Mouse (Mus musculus): ENCODE results near the gene Rab27a.

The Rab27a gene

DNA sequence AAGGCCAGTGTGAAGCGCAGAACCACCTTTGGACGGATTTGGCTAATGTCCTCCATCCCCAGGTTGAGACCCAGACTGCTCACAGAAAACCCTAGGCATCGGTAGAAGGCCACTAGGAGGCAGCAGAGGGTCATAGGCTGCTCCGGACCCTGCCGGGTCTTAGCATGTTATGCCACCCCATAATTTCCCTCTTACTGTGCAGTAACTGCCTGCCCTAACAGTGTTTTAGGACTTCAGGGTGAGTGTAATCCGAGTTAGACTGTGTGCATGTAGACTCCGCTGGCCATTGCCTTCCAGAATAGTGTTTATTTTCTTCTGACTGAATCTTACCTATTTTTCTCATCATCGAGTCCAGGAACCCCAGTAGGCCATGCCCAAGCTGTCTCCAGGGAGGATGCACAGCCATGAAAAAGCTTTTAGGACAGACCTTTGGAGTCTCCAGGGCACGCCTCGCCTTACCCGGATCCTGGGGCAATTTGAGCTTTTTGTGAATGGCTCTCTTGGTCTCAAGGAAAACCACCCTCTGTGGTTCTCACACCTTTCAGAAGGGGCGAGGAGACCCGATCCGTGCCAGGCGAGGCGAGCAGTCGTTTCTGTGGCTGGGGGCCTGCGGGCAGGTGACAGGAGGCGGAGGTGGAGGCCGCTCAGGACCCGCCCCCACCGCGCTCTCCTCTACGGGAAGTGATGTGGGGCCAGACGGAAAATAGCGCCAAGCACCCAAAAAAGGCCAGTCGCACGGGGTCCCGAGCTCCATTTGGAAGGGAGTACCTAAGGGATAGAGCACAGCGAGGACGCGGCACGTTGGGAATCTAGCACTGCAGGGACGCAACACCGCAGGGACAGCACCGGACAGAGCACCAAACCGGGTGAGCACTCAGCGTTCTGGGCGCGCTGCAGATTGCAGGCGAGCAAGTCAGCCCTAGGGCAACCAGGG, at the start of gene Rab27a:
TSS of gene Rab27a (plus strand) at position 709 of the 934 bp plus-strand sequence.
- DNase-seq (ENCODE audit: low spot score): peak; percentile 91

DNA sequence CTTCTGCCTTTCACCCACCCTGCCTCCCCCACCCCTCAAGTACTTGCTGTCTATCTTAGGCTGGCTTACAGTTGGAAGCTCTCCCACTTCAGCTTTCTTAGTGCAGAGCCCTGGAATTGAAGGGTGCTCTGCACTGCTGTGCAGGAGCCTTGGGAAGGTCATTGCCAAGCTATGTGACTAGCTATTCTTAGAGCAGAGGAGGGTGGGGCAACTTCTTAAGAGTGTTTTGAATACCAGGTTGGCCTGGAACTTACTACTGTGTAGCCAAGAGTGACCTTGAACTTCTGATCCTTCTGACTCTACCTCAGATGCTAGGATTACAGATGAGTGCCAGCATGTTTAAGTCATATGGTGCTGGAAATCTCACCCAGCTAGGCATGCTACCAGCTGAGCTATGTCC, 48.5 kb upstream of the Rab27a start:
- no peak for DNase-seq (ENCODE audit: low spot score)

DNA sequence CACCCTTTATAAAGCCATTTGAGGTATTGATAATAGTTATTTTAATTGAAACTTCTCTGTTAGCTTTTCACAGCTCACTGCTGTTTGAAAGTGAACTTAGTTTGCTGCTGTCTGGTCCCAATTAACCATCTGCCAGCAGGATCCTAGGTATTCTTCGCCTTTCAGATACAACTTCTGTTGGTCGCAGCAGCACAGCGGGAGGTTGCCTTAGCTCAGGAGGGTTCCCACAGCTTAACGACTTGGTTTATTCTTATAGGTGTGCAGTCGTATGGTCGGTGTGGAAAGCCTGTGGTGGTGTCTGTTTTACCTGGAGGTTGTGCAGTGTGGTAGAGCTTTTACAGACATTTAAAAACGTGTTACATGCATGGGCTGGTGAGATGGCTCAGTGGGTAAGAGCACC, 47.8 kb upstream of the Rab27a start:
- DNase-seq (ENCODE audit: low spot score): no peak

DNA sequence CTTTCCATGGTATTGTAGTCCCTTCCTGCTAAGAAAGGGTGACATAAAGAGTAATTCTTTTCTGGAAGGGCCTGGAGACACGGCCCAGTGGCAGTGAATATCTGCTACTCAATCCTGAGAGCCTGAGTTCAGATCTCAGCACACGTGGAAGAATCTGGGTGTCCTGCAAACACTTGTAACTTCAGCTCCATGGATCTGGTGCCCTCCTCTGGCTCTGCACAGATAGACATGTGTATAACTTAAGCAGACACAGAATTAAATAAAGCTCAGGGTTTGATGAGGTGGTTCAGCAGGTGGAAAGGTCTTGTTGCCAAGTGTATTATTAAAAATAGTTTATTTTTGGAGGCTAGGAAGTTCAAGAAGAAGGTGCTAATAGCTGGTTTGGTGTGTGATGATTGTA, 44.2 kb upstream of the Rab27a start:
- DNase-seq (ENCODE audit: low spot score): no peak

DNA sequence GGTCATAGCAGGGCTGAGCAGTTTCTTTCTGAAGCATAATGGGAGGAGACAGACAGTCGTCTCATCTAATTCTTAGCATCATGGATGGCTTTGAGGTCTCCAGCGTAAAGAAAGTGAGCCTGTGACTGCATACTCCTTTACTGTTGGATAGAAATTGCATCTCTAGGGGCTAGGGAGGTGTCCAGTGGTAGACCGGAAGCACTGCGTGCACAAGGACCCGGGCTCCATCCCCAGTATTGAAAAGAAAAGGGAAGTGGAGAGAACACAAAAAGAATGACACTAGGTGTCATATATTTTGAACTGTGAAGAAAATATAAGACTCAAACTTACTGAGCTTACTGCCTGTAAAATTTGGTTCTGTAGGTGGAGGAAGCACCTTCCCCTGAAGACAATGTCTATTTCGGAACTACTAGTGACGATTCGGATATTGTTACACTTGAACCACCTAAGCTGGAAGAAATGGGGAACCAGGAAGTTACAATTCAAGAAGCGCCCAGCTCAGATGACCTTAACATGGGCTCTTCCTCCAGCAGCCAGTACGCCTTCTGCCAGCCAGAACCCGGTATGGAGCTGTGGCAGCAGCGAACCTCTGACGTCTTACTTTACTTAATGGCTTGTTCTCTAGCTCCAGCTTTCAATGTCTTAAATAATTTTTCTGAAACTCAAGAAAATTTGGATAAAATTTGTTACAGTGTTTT, 43.2 kb upstream of the Rab27a start:
- DNase-seq (ENCODE audit: low spot score): no peak

DNA sequence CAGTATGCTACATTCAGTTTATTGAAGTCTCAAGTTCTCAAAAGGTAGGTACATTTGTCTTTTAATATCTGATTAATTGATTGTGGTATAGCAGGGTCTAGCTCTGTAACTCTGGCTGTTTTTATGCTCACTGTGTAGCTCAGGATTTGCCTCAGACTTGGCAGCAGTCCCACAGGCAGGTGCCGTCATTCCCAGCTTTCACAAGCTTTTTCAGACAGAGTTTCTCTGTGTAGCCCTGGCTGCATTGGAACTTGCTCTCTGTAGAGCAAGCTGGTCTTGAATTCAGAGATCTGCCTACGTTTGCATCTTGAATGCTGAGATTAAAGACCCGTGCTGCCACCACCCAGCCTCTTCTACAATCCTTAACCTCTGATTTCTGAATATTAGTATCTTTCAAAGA, 42.5 kb upstream of the Rab27a start:
- no peak for DNase-seq (ENCODE audit: low spot score)

DNA sequence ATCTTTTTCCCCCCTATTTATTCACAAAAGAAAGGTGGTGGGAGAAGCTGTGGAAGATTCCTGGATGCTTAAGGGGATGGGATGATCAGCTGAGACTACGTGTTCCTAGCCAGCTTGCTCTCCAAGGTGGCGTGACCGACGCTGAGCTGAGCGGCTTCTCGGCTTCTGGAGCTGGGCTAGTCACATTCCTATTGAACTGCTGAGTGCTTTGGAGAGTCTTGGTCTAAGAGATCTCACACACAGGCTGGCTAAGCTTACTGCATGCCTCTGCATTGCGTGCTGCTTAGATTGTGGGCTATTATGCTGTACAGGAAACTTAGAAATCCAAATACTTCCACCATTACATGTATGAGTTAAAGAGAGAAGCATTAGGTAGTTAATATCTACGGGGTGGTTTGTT, 40.6 kb upstream of the Rab27a start:
- no peak for DNase-seq (ENCODE audit: low spot score)

DNA sequence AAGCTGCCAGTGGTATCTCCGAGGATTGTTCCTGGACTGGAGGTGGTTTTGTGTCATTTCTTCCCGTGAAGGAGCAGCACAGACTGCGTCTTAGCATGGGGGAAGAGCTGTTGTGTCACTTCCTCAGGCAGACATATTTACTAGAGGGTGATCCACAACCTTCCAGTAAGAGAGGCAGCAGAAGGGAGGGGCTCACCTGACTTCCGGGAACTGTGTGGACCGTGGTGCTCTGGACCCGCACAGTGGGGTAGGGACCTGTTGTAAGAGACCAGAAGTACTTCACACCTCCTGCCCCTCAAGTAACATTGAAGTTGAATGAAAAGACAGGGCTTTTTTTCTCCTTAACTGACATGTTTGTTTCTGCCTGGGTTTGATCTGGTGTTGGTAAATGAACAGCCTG, 39.5 kb upstream of the Rab27a start:
- no peak for DNase-seq (ENCODE audit: low spot score)

DNA sequence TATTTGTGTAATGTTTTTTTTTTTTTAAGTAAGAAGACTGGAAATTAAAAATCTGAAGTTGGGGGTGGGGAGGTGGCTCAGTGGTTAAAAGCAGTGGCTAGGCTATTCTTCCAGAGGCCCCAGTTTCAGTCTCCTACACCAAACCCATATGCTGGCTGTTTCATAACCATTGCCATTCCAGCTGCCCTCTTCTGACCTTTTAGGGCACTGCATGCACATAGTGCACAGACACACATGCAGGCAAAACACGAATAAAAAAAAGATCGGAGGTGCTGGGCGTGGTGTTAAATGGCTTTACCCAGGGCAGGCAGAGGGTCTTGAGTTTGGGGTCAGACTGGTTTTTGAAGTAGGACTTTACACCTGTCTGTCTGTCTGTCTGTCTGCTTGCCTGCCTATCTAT, 38.5 kb upstream of the Rab27a start:
- DNase-seq (ENCODE audit: low spot score): no peak

DNA sequence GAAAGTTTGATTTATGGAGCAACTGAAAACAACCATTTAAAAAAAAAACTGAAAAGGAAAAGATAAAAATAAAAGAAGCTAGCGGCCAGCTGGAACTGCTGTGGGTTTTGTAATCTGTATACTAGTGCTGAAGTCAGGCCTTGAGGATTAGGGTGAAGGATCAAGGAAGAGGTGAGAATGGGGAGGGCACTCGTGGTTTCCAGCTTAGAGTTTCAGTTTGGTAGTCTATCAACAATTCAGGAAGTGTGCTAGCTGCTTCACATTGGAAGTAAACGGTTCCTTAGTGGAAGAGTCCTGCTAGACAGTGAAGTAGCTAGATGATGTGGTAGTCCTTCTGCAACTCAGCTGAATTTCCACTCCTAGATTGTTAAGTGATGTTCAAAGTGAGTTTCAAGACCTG, 36.3 kb upstream of the Rab27a start:
- DNase-seq (ENCODE audit: low spot score): no peak

DNA sequence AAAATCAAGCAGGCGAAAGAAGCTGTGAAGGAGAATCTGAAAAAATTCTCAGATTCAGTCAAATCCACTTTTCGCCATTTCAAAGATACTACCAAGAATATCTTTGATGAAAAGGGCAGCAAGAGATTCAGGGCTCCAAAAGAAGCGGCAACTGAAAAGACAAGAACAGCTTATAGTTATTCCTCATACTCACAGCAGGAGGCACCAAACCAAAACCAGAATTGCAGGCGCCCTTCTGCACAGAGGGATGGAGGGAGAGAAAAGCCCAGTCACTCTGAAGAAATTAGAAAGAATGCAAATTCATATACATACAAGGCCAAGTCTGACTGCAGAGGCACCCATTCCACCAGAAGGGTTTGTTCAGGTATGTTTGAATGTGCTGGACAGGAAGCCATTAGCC, 32.0 kb upstream of the Rab27a start:
- DNase-seq (ENCODE audit: low spot score): no peak

DNA sequence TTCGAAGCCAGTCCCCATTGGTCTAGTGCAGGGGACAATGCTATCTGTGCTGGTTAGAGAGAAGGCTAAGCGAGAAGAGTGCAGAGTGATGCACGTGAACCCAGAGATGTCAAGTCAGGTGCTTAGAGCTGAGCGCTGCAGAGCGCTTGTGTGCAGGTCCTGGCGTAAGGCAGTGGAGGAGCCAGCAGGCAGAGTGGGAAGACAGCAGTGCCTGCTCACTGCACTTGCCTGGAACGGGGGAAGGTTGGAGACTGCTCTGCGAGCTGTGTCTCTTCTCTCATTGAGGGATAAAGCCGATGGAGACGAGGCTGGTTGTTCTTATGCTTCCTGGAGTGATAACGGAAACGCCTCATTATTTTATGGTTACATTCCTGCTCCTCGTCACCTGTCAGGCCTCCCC, 29.9 kb upstream of the Rab27a start:
- DNase-seq (ENCODE audit: low spot score): no peak

DNA sequence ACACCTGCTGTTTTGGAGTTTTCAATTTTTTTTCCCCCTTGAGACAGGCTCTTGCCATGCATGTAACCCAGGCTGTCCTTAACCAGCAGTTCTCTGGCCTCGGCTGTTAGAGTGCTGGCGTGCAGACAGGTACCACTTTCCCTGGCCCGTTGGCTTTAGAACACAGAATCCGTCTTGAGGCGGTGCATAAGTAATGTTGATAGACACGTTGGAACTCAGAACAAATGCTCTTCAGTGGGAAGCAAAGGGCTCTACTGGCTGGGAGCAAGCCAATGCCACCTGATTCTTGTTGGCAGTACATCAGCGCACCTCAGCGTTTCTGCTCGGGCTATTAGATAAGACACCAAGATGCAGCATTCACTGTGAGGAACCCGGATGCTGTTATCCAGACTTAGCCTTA, 24.8 kb upstream of the Rab27a start:
- no peak for DNase-seq (ENCODE audit: low spot score)

DNA sequence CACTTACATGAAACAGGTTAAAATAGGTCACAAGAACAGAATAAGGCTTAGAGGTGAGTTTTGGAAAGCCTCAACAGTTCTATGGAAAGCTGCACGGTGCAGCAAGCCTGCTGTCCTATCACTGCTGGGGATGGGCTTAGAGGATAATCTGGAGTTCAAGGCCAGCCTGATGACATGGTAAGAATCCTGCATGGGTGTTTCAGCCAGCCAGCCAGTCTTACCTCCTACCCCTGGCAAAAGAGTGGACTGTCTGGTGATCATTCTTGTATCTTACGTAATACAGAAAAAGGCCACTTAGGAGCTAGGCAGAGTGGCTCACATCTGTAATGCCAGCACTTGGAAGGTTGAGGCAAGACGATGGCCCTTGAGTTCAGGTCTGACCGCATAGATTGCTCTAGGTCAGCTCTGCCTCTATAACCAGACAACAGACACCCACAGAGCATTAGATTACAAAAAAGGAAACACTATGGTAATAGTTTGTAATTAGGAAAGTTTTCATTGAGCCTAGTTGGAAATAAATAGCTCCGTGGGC, 24.0 kb upstream of the Rab27a start:
- no peak for DNase-seq (ENCODE audit: low spot score)

DNA sequence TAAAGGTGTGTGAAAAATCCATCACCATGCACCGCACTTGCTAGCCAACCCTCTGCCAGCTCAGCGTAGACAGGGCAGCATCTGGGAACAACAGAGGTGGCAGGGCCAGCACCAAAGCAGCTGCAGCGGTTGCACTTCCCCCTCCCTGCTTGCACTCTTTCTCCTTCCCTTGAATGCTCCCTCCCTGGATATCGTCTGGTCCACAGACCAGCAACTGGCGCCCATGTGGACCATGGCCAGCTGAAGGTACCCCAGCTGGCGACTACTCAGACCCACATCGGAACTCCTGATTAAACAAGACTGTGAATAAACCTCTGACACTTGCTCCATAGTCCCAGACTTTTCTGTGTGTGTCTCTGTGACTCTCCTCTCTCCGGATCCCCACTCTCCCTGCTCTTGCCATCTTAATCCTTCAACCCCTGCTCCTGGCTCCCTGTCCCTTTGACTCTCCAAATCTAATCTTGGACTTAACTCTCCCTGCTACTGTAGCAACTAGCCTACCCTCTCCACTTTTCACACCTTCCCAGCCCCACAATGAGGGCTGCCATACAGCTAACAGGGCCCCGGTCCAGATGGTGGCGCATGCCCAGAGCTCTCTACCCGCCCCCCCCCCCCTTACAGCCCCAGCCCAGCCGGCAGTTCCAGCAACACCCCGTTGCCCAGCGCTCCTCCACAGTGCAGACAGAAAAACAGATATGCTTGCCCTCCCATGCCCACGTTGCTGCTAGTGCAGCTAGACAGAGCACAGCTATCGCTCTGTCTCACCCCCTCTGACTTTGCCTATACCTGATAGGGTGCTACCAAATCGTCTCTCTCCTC, 18.6 kb upstream of the Rab27a start:
- peak; percentile 37 for DNase-seq (ENCODE audit: low spot score)

DNA sequence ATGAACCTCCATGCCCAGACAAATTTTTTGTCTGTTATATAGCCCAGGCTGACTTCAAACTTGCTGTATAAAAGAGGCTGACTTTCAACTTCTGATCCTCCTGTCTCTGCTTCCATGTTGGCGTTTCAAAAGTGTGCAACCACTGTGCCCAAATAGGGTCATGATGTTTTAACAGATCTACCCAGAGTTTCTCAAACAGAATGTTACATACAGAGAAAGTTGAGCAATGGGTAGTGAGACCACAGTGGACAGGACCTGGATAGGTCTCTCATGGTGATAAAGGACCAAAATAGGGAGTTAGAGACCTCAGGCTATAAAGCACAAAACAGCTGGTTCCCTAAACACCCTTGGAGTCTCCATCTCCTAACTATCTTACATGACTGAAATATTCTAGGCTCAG, 14.2 kb upstream of the Rab27a start:
- no peak for DNase-seq (ENCODE audit: low spot score)

DNA sequence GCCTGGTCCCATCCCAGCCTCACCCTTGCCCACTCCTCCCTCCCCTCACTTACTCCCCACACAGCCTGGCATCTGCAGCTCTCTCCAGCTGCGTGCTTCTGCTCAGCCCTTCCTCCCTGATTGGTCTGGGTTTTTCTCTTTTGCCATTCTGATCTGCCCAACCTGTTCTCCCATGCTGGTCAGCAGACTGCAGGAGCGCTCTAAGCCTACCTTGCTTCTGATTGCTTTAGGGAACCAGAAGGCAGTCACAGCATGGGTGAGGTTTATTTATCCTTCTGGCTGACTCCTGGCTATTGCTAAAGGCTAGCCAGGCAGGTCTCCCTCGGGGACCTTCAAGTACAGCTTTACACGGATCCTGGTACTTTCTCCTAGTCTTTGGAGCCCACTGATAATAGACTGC, 13.2 kb upstream of the Rab27a start:
- DNase-seq (ENCODE audit: low spot score): no peak

DNA sequence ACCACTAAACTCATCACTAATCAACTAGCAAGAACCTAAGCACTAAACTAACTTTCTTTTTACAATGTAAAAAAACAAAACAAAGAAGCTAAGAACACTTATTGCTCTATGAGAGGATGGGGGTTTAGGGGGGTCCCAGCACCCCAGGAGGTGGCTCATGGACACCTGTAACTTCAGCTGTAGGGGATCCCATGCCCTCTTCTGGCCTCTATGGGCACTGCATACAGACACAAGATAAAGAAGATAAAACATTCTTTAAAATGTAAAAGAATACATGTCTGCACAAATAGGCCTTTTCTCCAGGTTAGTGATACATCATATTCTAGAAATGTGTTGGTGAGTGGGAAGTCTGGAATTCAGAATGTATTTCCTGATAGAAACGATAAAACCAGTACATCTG, 11.2 kb upstream of the Rab27a start:
- DNase-seq (ENCODE audit: low spot score): no peak

DNA sequence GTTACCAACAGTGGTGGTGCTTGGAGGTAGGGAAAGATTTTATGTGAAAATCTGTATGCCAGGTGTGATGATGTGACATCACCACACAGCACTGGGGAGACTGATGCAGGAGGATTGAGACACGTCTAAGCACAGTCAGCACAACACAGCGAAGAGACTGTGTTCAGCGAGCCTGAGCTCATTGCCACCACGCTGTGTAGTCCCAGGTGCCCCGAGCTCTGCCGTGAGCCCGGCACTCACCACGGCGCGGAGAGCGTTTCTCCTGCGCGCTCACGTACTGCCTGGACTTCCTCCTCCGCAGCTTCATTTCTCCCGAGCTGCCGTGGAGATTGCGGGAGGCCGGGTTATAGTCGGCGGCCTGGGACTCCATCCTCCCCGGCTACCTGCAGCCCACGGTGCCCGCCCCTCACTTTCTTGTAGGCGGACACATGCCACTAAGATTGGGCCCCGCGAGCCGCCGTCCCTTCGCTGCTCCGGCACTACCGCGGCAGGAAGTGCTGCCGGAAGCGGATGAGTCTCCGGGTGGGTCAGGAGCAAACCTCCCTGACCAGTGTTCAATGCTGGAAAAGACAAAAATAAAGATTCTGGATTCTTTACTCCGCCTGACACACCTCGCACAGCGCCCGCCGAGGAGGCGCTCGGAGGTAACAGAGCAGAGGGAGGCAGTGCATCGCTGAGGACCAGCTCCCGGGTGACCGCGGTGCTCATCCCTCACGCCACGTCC, 5.3 kb upstream of the Rab27a start:
- DNase-seq (ENCODE audit: low spot score): peak; percentile 94

DNA sequence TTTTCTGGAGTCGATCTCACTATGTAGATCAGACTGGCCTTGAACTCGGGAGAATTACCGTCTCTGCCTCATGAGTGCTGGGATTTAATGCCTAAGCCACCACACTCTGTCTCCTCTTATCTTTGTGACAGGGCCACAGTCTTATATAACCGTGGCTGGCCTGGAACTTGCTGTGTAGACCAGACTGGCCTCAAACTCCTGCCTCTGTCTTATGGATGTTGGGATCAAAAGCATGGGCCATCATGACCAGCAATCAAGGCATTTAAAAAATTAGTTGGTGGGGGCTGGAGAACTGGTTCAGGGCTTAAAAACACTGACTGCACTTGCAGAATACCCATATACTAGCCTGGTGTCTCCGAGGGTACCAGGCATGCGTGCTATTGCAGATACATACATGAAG, 4.6 kb upstream of the Rab27a start, which contains the start of gene Pigb:
TSS of gene Pigb (minus strand) at position 299 of the 400 bp plus-strand sequence.
- no peak for DNase-seq (ENCODE audit: low spot score)

DNA sequence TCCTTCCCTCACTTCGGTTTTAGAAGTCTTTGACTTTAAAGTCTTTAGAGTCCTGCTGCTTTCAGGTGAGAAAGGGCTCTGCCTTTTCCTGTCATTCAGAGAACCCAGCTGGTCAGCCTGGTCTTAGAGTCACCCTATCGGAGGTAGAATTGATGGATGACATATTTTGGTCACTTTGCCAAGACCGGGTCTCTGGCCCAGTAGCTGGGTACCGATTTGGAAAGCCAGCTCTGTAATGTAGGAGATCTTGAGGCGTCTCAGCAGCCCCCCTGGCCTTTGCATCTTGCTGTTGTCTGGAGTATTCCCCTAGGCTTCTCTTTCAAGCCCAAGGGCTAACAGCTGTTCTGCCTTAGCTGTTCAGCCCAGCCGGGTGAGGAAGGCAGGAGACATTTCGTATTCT, 550 bp downstream of the Rab27a start:
- DNase-seq (ENCODE audit: low spot score): peak; percentile 18

DNA sequence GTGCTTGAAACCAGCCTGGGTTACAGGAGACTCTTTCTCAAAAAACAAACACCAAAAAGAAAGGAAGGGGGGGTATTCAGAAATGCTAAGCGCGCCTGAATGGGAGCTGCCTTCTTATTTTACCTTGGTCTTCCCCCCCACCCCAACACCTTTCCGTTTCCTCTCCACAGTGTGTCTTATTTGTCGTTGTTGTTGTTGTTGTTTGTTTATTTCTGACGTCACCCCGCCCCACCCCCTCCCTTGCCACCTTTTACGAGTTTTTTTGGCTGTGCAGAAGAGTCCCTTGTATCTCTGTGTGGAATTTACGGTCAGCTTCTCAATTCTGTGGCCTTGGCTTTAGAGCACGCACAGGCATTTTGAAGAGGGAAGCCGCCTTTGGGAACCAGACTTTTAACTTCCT, 1.1 kb downstream of the Rab27a start:
- DNase-seq (ENCODE audit: low spot score): no peak

Data from embryo, embryonic 10.5 days (tissue).